Mouse (Mus musculus) embryonic facial prominence, embryonic 14.5 days (tissue): ENCODE results near the gene Hecw2. TPM values are rescaled to one million over a fixed set of nuclear protein-coding genes. Genes with fewer than 3 reads are reported as not detected.
A peak's percentile ranks its signal among the peaks of the same experiment; 100 is the strongest.

ENCODE experiments used
- ATAC-seq: fragments of 200-750 bp; cut with Nextera tagmentation; 2 replicates; pipeline ENCODE4 v1.8.0; 2017; ENCODE audit warnings: low read depth, moderate number of reproducible peaks, moderate TSS enrichment
- DNase-seq: peaks from one replicate; pipeline ENCODE4 v3.0.0-alpha.2; 2015; ENCODE audit warnings: low spot score
- H3K27ac ChIP-seq: fragments of 300-500 bp; sonication (generic); replicated peaks from 2 replicates; pipeline ENCODE4 v1.5.1; 2014; ENCODE audit warnings: low read depth, mild to moderate bottlenecking, low read length, moderate library complexity
- H3K27me3 ChIP-seq: fragments of 300-500 bp; sonication (generic); replicated peaks from 2 replicates; pipeline ENCODE4 v1.6.1; 2014; ENCODE audit warnings: low read length; ENCODE audit not compliant: control insufficient read depth, insufficient read depth
- H3K36me3 ChIP-seq: fragments of 300-500 bp; sonication (generic); 2 replicates; pipeline ENCODE4 v1.6.1; 2014; ENCODE audit warnings: low read length, mixed read lengths; ENCODE audit not compliant: control insufficient read depth, insufficient read depth
- H3K4me1 ChIP-seq: fragments of 300-500 bp; sonication (generic); 2 replicates; pipeline ENCODE4 v1.6.1; 2014; ENCODE audit warnings: antibody characterized with exemption, low read length; ENCODE audit not compliant: control insufficient read depth, insufficient read depth
- H3K4me2 ChIP-seq: fragments of 300-500 bp; sonication (generic); 2 replicates; pipeline ENCODE4 v1.6.1; 2014; ENCODE audit warnings: low read depth, mild to moderate bottlenecking, low read length, moderate library complexity, mixed read lengths
- H3K4me3 ChIP-seq: fragments of 300-500 bp; sonication (generic); 2 replicates; pipeline ENCODE4 v1.5.1; 2014; ENCODE audit warnings: low read depth, mild to moderate bottlenecking, low read length
- H3K9ac ChIP-seq: fragments of 300-500 bp; sonication (generic); 2 replicates; pipeline ENCODE4 v1.6.1; 2014; ENCODE audit warnings: low read depth, mild to moderate bottlenecking, low read length, moderate library complexity, mixed read lengths
- H3K9me3 ChIP-seq: fragments of 300-500 bp; sonication (generic); 2 replicates; pipeline ENCODE4 v1.6.1; 2016; ENCODE audit warnings: low read length; ENCODE audit not compliant: control insufficient read depth
- WGBS: fragments of 180-500 bp; shearing (Covaris S2); extraction: QIAGEN DNeasy Blood & Tissue Kit; methylation state at CpG from one replicate; pipeline ENCODE4 v1.1.7; 2014; 5-methylcytosine and 5-hydroxymethylcytosine counted together
- polyA plus RNA-seq: library from polyadenylated mRNA; unstranded; fragments of >200 nt; fragmentation: Nextera tagmentation; extraction: Ambion mirVana; gene quantifications from 2 replicates; pipeline ENCODE4 v1.2.1, GENCODE M21; 2014

Hecw2 gene
- polyA plus RNA-seq, 1 experiment from 2014 or later, result 4.8 TPM

GRCm38 (mm10) chr1:53841080-53841479 is 353.9 kb downstream of the Hecw2 start:
- Histone ChIP-seq H3K4me2 (no peak overlapping the region), H3K36me3 (no peaks in the 10 kb centered on the region), H3K27me3 (no peaks in the 10 kb centered on the region), H3K4me3 (no peak overlapping the region), H3K27ac (no peak overlapping the region), H3K9me3 (no peaks in the 10 kb centered on the region), H3K9ac (no peak overlapping the region), H3K4me1 (0 out of 2 replicates have a peak, but pooled peaks cover 2% of the 10 kb centered on the region)
- WGBS, result 33% methylated on average over 4 of the region's 4 CpGs
- DNase-seq (no peak), ATAC-seq (no peak)

GRCm38 (mm10) chr1:53839392-53839791 is 355.6 kb downstream of the Hecw2 start:
- DNase-seq (no peak), ATAC-seq (no peak)
- H3K4me1 ChIP-seq, result no peaks in the 10 kb centered on the region
- H3K27me3 ChIP-seq, result no peaks in the 10 kb centered on the region
- no peak overlapping the region for H3K27ac ChIP-seq
- H3K36me3 ChIP-seq, result no peaks in the 10 kb centered on the region
- H3K9me3 ChIP-seq, result no peaks in the 10 kb centered on the region
- H3K4me3 ChIP-seq, result no peak overlapping the region
- no peak overlapping the region for H3K9ac ChIP-seq
- H3K4me2 ChIP-seq, result no peak overlapping the region
- WGBS, result 53% methylated on average over 2 of the region's 2 CpGs

GRCm38 (mm10) chr1:53838182-53838859 is 356.6 kb downstream of the Hecw2 start:
- 86% methylated on average over 8 of the region's 8 CpGs for WGBS
- no peak overlapping the region for H3K4me3 ChIP-seq
- H3K4me2 ChIP-seq, result no peak overlapping the region
- no peaks in the 10 kb centered on the region for H3K9me3 ChIP-seq
- H3K4me1 ChIP-seq, result no peaks in the 10 kb centered on the region
- H3K27me3 ChIP-seq, result no peaks in the 10 kb centered on the region
- H3K9ac ChIP-seq, result no peak overlapping the region
- ATAC-seq (no peak), DNase-seq (no peak)
- no peak overlapping the region for H3K27ac ChIP-seq
- no peaks in the 10 kb centered on the region for H3K36me3 ChIP-seq

- no peak overlapping the region for H3K4me2 ChIP-seq
- no peak for ATAC-seq
- no peak overlapping the region for H3K27ac ChIP-seq
- peaks cover 13% of the 10 kb centered on the region; the same call in 1 of the 2 replicates for H3K36me3 ChIP-seq
- no peaks in the 10 kb centered on the region for H3K27me3 ChIP-seq
- no peak for DNase-seq
- H3K4me3 ChIP-seq, result no peak overlapping the region
- no peak overlapping the region for H3K9ac ChIP-seq
- H3K9me3 ChIP-seq, result no peaks in the 10 kb centered on the region
- no peaks in the 10 kb centered on the region for H3K4me1 ChIP-seq
- 89% methylated on average over 5 of the region's 5 CpGs for WGBS
Measured at GRCm38 (mm10) chr1:53830286-53830685, 364.7 kb downstream of the Hecw2 start.

GRCm38 (mm10) chr1:53829089-53829488 is 365.9 kb downstream of the Hecw2 start:
- Histone ChIP-seq H3K4me3 (no peak overlapping the region), H3K9ac (no peak overlapping the region)
- WGBS, result 75% methylated on average over 9 of the region's 9 CpGs

GRCm38 (mm10) chr1:53824446-53825337 is 370.3 kb downstream of the Hecw2 start:
- Histone ChIP-seq H3K9ac (no peak overlapping the region), H3K27me3 (no peaks in the 10 kb centered on the region), H3K9me3 (no peaks in the 10 kb centered on the region), H3K36me3 (peaks cover 10% of the 10 kb centered on the region; the same call in 1 of the 2 replicates), H3K4me1 (peaks cover 7% of the 10 kb centered on the region; the same call in 1 of the 2 replicates), H3K4me3 (no peak overlapping the region), H3K27ac (0 out of 2 replicates have a peak overlapping the region, but pooled peaks have one; percentile 18), H3K4me2 (no peak overlapping the region)
- 85% methylated on average over 9 of the region's 9 CpGs for WGBS
- ATAC-seq (no peak), DNase-seq (no peak)

More at GRCm38 (mm10) chr1:53829089-53829488, 365.9 kb downstream of the Hecw2 start:
- Histone ChIP-seq H3K4me1 (0 out of 2 replicates have a peak, but pooled peaks cover 3% of the 10 kb centered on the region), H3K27ac (no peak overlapping the region), H3K9me3 (no peaks in the 10 kb centered on the region), H3K4me2 (no peak overlapping the region), H3K36me3 (peaks cover 13% of the 10 kb centered on the region; the same call in 1 of the 2 replicates), H3K27me3 (no peaks in the 10 kb centered on the region)
- no peak for DNase-seq
- ATAC-seq, result no peak

GRCm38 (mm10) chr1:53823687-53824445 is 371.1 kb downstream of the Hecw2 start:
- peak overlapping the region; percentile 39; the same call in 1 of the 2 replicates for H3K27ac ChIP-seq
- 6% methylated on average over 10 of the region's 10 CpGs for WGBS
- peak; percentile 87 for DNase-seq
- no peaks in the 10 kb centered on the region for H3K27me3 ChIP-seq
- peak overlapping the region; percentile 10 for H3K4me3 ChIP-seq
- peaks cover 10% of the 10 kb centered on the region; the same call in 1 of the 2 replicates for H3K36me3 ChIP-seq
- H3K4me1 ChIP-seq, result peaks cover 7% of the 10 kb centered on the region; the same call in 1 of the 2 replicates
- 0 out of 2 replicates have a peak overlapping the region, but pooled peaks have one; percentile 9 for H3K9ac ChIP-seq
- peak overlapping the region; percentile 37 for H3K4me2 ChIP-seq
- ATAC-seq, result peak; percentile 85; the same call in 1 of the 2 replicates
- H3K9me3 ChIP-seq, result no peaks in the 10 kb centered on the region

GRCm38 (mm10) chr1:53821983-53822382 is 373.0 kb downstream of the Hecw2 start:
- H3K27ac ChIP-seq, result no peak overlapping the region
- no peaks in the 10 kb centered on the region for H3K27me3 ChIP-seq
- peaks cover 10% of the 10 kb centered on the region; the same call in 1 of the 2 replicates for H3K4me1 ChIP-seq
- peaks cover 10% of the 10 kb centered on the region; the same call in 1 of the 2 replicates for H3K36me3 ChIP-seq
- no peak for ATAC-seq
- DNase-seq, result no peak
- H3K4me2 ChIP-seq, result no peak overlapping the region
- H3K9me3 ChIP-seq, result no peaks in the 10 kb centered on the region
- no peak overlapping the region for H3K9ac ChIP-seq
- H3K4me3 ChIP-seq, result no peak overlapping the region
